Mouse (Mus musculus) CH12.LX (cell line): ENCODE measurements around the gene Atg4d. TPM values are rescaled to one million over a fixed set of nuclear protein-coding genes. Genes with fewer than 3 reads are reported as not detected.

Experiments
- DNase-seq: peaks from one replicate; pipeline ENCODE4 v3.0.0-alpha.2; 2013; ENCODE audit errors: extremely low read depth
- H3K27ac ChIP-seq: 2 replicates; pipeline ENCODE4 v1.5.1; 2012; ENCODE audit warnings: low read depth, mild to moderate bottlenecking, control low read depth, moderate library complexity; ENCODE audit not compliant: insufficient read depth
- H3K27me3 ChIP-seq: replicated peaks from 2 replicates; pipeline ENCODE3; 2012; ENCODE audit warnings: inconsistent platforms
- H3K36me3 ChIP-seq, 2 experiments: replicated peaks in 1 of 2; 2 replicates each; pipeline versions ENCODE3 to v1.6.1; 2012; ENCODE audit warnings: inconsistent platforms in 1 of 2, low read length in 1 of 2, mild to moderate bottlenecking in 1 of 2, mixed read lengths in 1 of 2, moderate library complexity in 1 of 2; ENCODE audit not compliant: control insufficient read depth in 1 of 2, insufficient read depth in 1 of 2
- H3K4me1 ChIP-seq, 2 experiments: 2 replicates each; pipeline ENCODE4 v1.6.1; 2012; ENCODE audit warnings: inconsistent platforms in 1 of 2, moderate library complexity in 1 of 2; ENCODE audit not compliant: insufficient read depth in 2 of 2, control insufficient read depth in 1 of 2
- H3K4me2 ChIP-seq: 2 replicates; pipeline ENCODE4 v1.6.1; 2012; ENCODE audit warnings: low read depth, mild to moderate bottlenecking, control low read depth; ENCODE audit not compliant: poor library complexity, insufficient read depth, severe bottlenecking
- H3K4me3 ChIP-seq, 3 experiments: fragments of 150-350 bp in 1 of 3; sonication (generic) in 1 of 3; replicated peaks in 1 of 3; 2 replicates each; pipeline versions ENCODE3 to v1.5.1; 2011 to 2012; ENCODE audit warnings: low read depth in 2 of 3, low read length in 2 of 3, mild to moderate bottlenecking in 2 of 3, moderate library complexity in 2 of 3, control low read depth in 1 of 3, improper control_type of control experiment in 1 of 3, inconsistent platforms in 1 of 3, mixed read lengths in 1 of 3; ENCODE audit not compliant: poor library complexity in 1 of 3
- H3K79me2 ChIP-seq: replicated peaks from 2 replicates; pipeline ENCODE4 v1.6.1; 2012; ENCODE audit warnings: mild to moderate bottlenecking, moderate library complexity; ENCODE audit not compliant: control insufficient read depth, poor library complexity, insufficient read depth, severe bottlenecking; ENCODE audit errors: extremely low read depth
- H3K9ac ChIP-seq: 2 replicates; pipeline ENCODE4 v1.6.1; 2012; ENCODE audit warnings: low read depth, mild to moderate bottlenecking, control low read depth, moderate library complexity; ENCODE audit not compliant: insufficient read depth
- H3K9me3 ChIP-seq: replicated peaks from 2 replicates; pipeline ENCODE3; 2012; ENCODE audit warnings: low read length, inconsistent platforms, mixed read lengths
- BHLHE40 ChIP-seq: IDR thresholded peaks from 2 replicates; pipeline ENCODE4 v1.6.1; 2011; ENCODE audit warnings: mild to moderate bottlenecking, low read depth, low read length, improper control_type of control experiment
- CHD1 ChIP-seq: IDR thresholded peaks from 2 replicates; pipeline ENCODE4 v1.6.1; 2012; ENCODE audit warnings: low read depth, low read length, improper control_type of control experiment, inconsistent platforms
- CHD2 ChIP-seq: IDR thresholded peaks from 2 replicates; pipeline ENCODE4 v1.6.1; 2011; ENCODE audit warnings: low read length, improper control_type of control experiment
- CTCF ChIP-seq, 2 experiments: IDR thresholded peaks in 1 of 2; conservative IDR thresholded peaks in 1 of 2; 2 replicates each; pipeline ENCODE4 v1.5.1; 2011 to 2012; ENCODE audit warnings: low read depth in 2 of 2, low read length in 2 of 2, improper control_type of control experiment in 1 of 2, inconsistent platforms in 1 of 2, mild to moderate bottlenecking in 1 of 2, moderate library complexity in 1 of 2
- ELF1 ChIP-seq: IDR thresholded peaks from 2 replicates; pipeline ENCODE4 v1.6.1; 2014; ENCODE audit warnings: low read depth, mild to moderate bottlenecking, inconsistent platforms, low read length, improper control_type of control experiment
- ETS1 ChIP-seq: conservative IDR thresholded peaks from 2 replicates; pipeline ENCODE4 v1.6.1; 2012; ENCODE audit warnings: low read depth, mild to moderate bottlenecking, inconsistent platforms, low read length, improper control_type of control experiment, moderate library complexity
- GABPA ChIP-seq: IDR thresholded peaks from 2 replicates; pipeline ENCODE4 v1.6.1; 2012; ENCODE audit warnings: low read depth, low read length, improper control_type of control experiment, inconsistent platforms; ENCODE audit not compliant: insufficient replicate concordance
- JUN ChIP-seq: IDR thresholded peaks from 2 replicates; pipeline ENCODE4 v1.6.1; 2011; ENCODE audit warnings: low read depth, mild to moderate bottlenecking, low read length, improper control_type of control experiment, moderate library complexity; ENCODE audit not compliant: insufficient read depth
- KAT2A ChIP-seq: IDR thresholded peaks from 2 replicates; pipeline ENCODE4 v1.6.1; 2012; ENCODE audit warnings: low read length, improper control_type of control experiment, inconsistent platforms; ENCODE audit not compliant: insufficient replicate concordance
- MAFK ChIP-seq: IDR thresholded peaks from 2 replicates; pipeline ENCODE4 v1.6.1; 2011; ENCODE audit warnings: low read length, improper control_type of control experiment; ENCODE audit not compliant: insufficient replicate concordance
- MAX ChIP-seq: IDR thresholded peaks from 2 replicates; pipeline ENCODE4 v1.6.1; 2011; ENCODE audit warnings: low read length, improper control_type of control experiment
- MEF2A ChIP-seq: IDR thresholded peaks from 2 replicates; pipeline ENCODE4 v1.6.1; 2014; ENCODE audit warnings: low read depth, mild to moderate bottlenecking, inconsistent platforms, low read length, improper control_type of control experiment, borderline replicate concordance
- MXI1 ChIP-seq: IDR thresholded peaks from 2 replicates; pipeline ENCODE4 v1.6.1; 2011; ENCODE audit warnings: mild to moderate bottlenecking, low read depth, low read length, improper control_type of control experiment
- MYC ChIP-seq: IDR thresholded peaks from 2 replicates; pipeline ENCODE4 v1.6.1; 2011; ENCODE audit warnings: low read depth, mild to moderate bottlenecking, improper control_type of control experiment, low read length
- NELFE ChIP-seq: IDR thresholded peaks from 2 replicates; pipeline ENCODE4 v1.6.1; 2011; ENCODE audit warnings: low read depth, low read length, improper control_type of control experiment
- NRF1 ChIP-seq: IDR thresholded peaks from 2 replicates; pipeline ENCODE4 v1.6.1; 2014; ENCODE audit warnings: low read depth, mild to moderate bottlenecking, inconsistent platforms, low read length, improper control_type of control experiment, moderate library complexity
- PAX5 ChIP-seq: IDR thresholded peaks from 2 replicates; pipeline ENCODE4 v1.6.1; 2012; ENCODE audit warnings: low read length, inconsistent platforms, mixed read lengths
- POLR2A ChIP-seq: IDR thresholded peaks from 2 replicates; pipeline ENCODE4 v1.6.1; 2011; ENCODE audit warnings: low read depth, mild to moderate bottlenecking, improper control_type of control experiment, low read length
- POLR2AphosphoS2 ChIP-seq: IDR thresholded peaks from 2 replicates; pipeline ENCODE4 v1.6.1; 2011; ENCODE audit warnings: low read depth, low read length, improper control_type of control experiment
- RAD21 ChIP-seq: IDR thresholded peaks from 2 replicates; pipeline ENCODE4 v1.6.1; 2011; ENCODE audit warnings: low read depth, mild to moderate bottlenecking, low read length, improper control_type of control experiment, moderate library complexity
- SIN3A ChIP-seq: IDR thresholded peaks from 2 replicates; pipeline ENCODE4 v1.6.1; 2012; ENCODE audit warnings: low read length, improper control_type of control experiment, inconsistent platforms
- TBP ChIP-seq: conservative IDR thresholded peaks from 2 replicates; pipeline ENCODE4 v1.6.1; 2011; ENCODE audit warnings: low read depth, low read length, improper control_type of control experiment
- USF1 ChIP-seq: IDR thresholded peaks from 2 replicates; pipeline ENCODE4 v1.6.1; 2014; ENCODE audit warnings: low read depth, mild to moderate bottlenecking, inconsistent platforms, low read length, improper control_type of control experiment
- USF2 ChIP-seq: conservative IDR thresholded peaks from 2 replicates; pipeline ENCODE4 v1.6.1; 2011; ENCODE audit warnings: low read depth, low read length, improper control_type of control experiment
- ZMIZ1 ChIP-seq: IDR thresholded peaks from 2 replicates; pipeline ENCODE4 v1.6.1; 2012; ENCODE audit warnings: low read depth, mild to moderate bottlenecking, inconsistent platforms, low read length, improper control_type of control experiment
- ZNF384 ChIP-seq: IDR thresholded peaks from 2 replicates; pipeline ENCODE4 v1.6.1; 2012; ENCODE audit warnings: low read depth, low read length, improper control_type of control experiment, inconsistent platforms
- dilution Hi-C: fragments of 300-500 bp; cut with MboI; formaldehyde crosslinking; loops from 2 replicates; pipeline ENCODE4 v1.14.3; 2020; ENCODE audit warnings: low sequenced_read_pairs; ENCODE audit not compliant: extremely low pct_unique_long_range_greater_than_20kb, extremely low pct_ligation_motif_present
- in situ Hi-C: fragments of 300-500 bp; cut with MboI; formaldehyde crosslinking; loops from 3 replicates; pipeline ENCODE4 v1.14.3; 2019; ENCODE audit warnings: low sequenced_read_pairs, low pct_ligation_motif_present, low pct_unique_long_range_greater_than_20kb, mixed read lengths
- polyA plus RNA-seq: library from polyadenylated mRNA; unstranded; fragments of >175 nt; gene quantifications from 2 replicates; pipeline ENCODE4 v1.2.1, GENCODE M21; 2012; ENCODE audit warnings: low read depth; ENCODE audit not compliant: insufficient read length
- total RNA-seq, 2 experiments: library from RNA; depleted of rRNA; stranded (reverse); fragments of 300-350 nt in 1 of 2; fragments of >200 nt in 1 of 2; gene quantifications; 2 replicates each; pipeline ENCODE4 v1.2.3; 2012 to 2014

Atg4d gene
- total and polyA plus RNA-seq, 3 experiments, result 7.7 to 14.3 (median 10.3) TPM

GRCm38 (mm10) chr9:21321513-21321835 lies 56.4 kb downstream of the Atg4d start:
- peak overlapping the region; percentile 76 to 96 (median 77) for H3K4me3 ChIP-seq
- peak; percentile 83 for DNase-seq
- H3K4me1 ChIP-seq, result peaks cover 6 to 48% of the 10 kb centered on the region in 2 experiments
- peak overlapping the region; percentile 69 for H3K9ac ChIP-seq
- H3K9me3 ChIP-seq, result peaks cover 3% of the 10 kb centered on the region
- peaks cover 37% of the 10 kb centered on the region for H3K79me2 ChIP-seq
- in situ Hi-C loops, result no loop called here
- peaks cover 0 to 20% of the 10 kb centered on the region in 2 experiments for H3K36me3 ChIP-seq
- TF ChIP-seq MEF2A (peak; percentile 86), ELF1 (peak; percentile 70), ZNF384 (no peak), USF1 (no peak), ETS1 (peak; percentile 39; the same call in 1 of the 2 replicates), USF2 (no peak), SIN3A (no peak), POLR2A (peak; percentile 33), CHD1 (no peak), KAT2A (no peak), MYC (no peak), CHD2 (no peak), POLR2AphosphoS2 (no peak), JUN (no peak)
- TF ChIP-seq, all 38 proteins: peak for 4
- Histone ChIP-seq H3K27me3 (no peaks in the 10 kb centered on the region), H3K4me2 (peak overlapping the region; percentile 77), H3K27ac (peak overlapping the region; percentile 67)
- dilution Hi-C loops, result no loop called here

- peaks cover 3% of the 10 kb centered on the region for H3K9me3 ChIP-seq
- H3K27me3 ChIP-seq, result no peaks in the 10 kb centered on the region
- peak overlapping the region; percentile 67 for H3K27ac ChIP-seq
- H3K36me3 ChIP-seq, result peaks cover 0 to 21% of the 10 kb centered on the region in 2 experiments
- peak; percentile 87 for DNase-seq
- TF ChIP-seq MXI1, result peak; percentile 73
- TF ChIP-seq ZMIZ1, result peak; percentile 20; the same call in 1 of the 2 replicates
- TF ChIP-seq SIN3A, result peak; percentile 49; the same call in 1 of the 2 replicates
- TF ChIP-seq MAX, result peak; percentile 47
- TF ChIP-seq NELFE, result peak; percentile 36; the same call in 1 of the 2 replicates
- TF ChIP-seq JUN, result no peak
- TF ChIP-seq PAX5, result no peak
- TF ChIP-seq CTCF (conservative IDR thresholded peaks at IDR 0.05 in 1 of 2, IDR thresholded peaks at IDR 0.05 in 1 of 2; ENCODE audit: low read depth in 2 of 2, low read length in 2 of 2), result peak in 1 of 2 experiments; percentile 22; a peak in 3 of 4 replicates
- peak; percentile 29; the same call in 1 of the 2 replicates for TF ChIP-seq MYC
- TF ChIP-seq GABPA, result no peak
- TF ChIP-seq BHLHE40, result peak; percentile 85
- peak; percentile 87 for TF ChIP-seq NRF1
- TF ChIP-seq TBP, result 0 out of 2 replicates have a peak, but pooled peaks have one; percentile 33
- no peak for TF ChIP-seq RAD21
- TF ChIP-seq MAFK, result no peak
- dilution Hi-C loops (no loop called here), in situ Hi-C loops (no loop called here)
- H3K4me2 ChIP-seq, result peak overlapping the region; percentile 77
- H3K9ac ChIP-seq, result peak overlapping the region; percentile 69
- H3K4me1 ChIP-seq, result peaks cover 10 to 50% of the 10 kb centered on the region in 2 experiments
- peaks cover 42% of the 10 kb centered on the region for H3K79me2 ChIP-seq
- H3K4me3 ChIP-seq, result peak overlapping the region; percentile 76 to 96 (median 77)
Observed at GRCm38 (mm10) chr9:21322211-21322916, 57.3 kb downstream of the Atg4d start.
